Mouse (Mus musculus): Measurements from ENCODE around the gene Tas2r135. TPM values are rescaled to one million over a fixed set of nuclear protein-coding genes. Genes with fewer than 3 reads are reported as not detected.

Tas2r135 gene
- polyA plus RNA-seq, 1 experiment from 2014 or later: not detected

GRCm38 (mm10) chr6:42421439-42421838 lies 16.2 kb downstream of the Tas2r135 start:
- ATAC-seq (replicated peaks; ENCODE audit: insufficient number of reproducible peaks, low FRiP score, low TSS enrichment, low read depth) (no peak), DNase-seq (ENCODE audit: low spot score) (no peak)
- WGBS: 74% methylated on average over 2 of the region's 2 CpGs
- no peaks in the 10 kb centered on the region for H3K4me1 ChIP-seq (ENCODE audit: control insufficient read depth, insufficient read depth, low read length)
- no peak overlapping the region for H3K9ac ChIP-seq (replicated peaks; ENCODE audit: low read length)
- H3K36me3 ChIP-seq (replicated peaks; ENCODE audit: control insufficient read depth, insufficient read depth, low read depth, low read length): no peaks in the 10 kb centered on the region
- H3K27ac ChIP-seq (replicated peaks; ENCODE audit: low read depth, low read length): no peak overlapping the region
- no peaks in the 10 kb centered on the region for H3K27me3 ChIP-seq (ENCODE audit: control insufficient read depth, insufficient read depth, low read length)
- no peak overlapping the region for H3K4me3 ChIP-seq (ENCODE audit: low read depth, low read length)
- H3K9me3 ChIP-seq (replicated peaks; ENCODE audit: control insufficient read depth, low read length): no peaks in the 10 kb centered on the region
- H3K4me2 ChIP-seq (ENCODE audit: low read depth, low read length): no peak overlapping the region

- Histone ChIP-seq H3K9ac (replicated peaks; ENCODE audit: low read length) (no peak overlapping the region), H3K4me1 (ENCODE audit: control insufficient read depth, insufficient read depth, low read length) (no peaks in the 10 kb centered on the region), H3K9me3 (replicated peaks; ENCODE audit: control insufficient read depth, low read length) (no peaks in the 10 kb centered on the region), H3K27me3 (ENCODE audit: control insufficient read depth, insufficient read depth, low read length) (no peaks in the 10 kb centered on the region), H3K4me2 (ENCODE audit: low read depth, low read length) (no peak overlapping the region), H3K27ac (replicated peaks; ENCODE audit: low read depth, low read length) (no peak overlapping the region), H3K4me3 (ENCODE audit: low read depth, low read length) (no peak overlapping the region), H3K36me3 (replicated peaks; ENCODE audit: control insufficient read depth, insufficient read depth, low read depth, low read length) (no peaks in the 10 kb centered on the region)
- no peak for DNase-seq (ENCODE audit: low spot score)
- ATAC-seq (replicated peaks; ENCODE audit: insufficient number of reproducible peaks, low FRiP score, low TSS enrichment, low read depth): no peak
- 88% methylated on average over 3 of the region's 3 CpGs for WGBS
These were observed 19.2 kb downstream of the Tas2r135 start for GRCm38 (mm10) chr6:42424472-42424871.

GRCm38 (mm10) chr6:42426337-42426736 lies 21.1 kb downstream of the Tas2r135 start:
- Histone ChIP-seq H3K36me3 (replicated peaks; ENCODE audit: control insufficient read depth, insufficient read depth, low read depth, low read length) (no peaks in the 10 kb centered on the region), H3K4me2 (ENCODE audit: low read depth, low read length) (no peak overlapping the region), H3K27me3 (ENCODE audit: control insufficient read depth, insufficient read depth, low read length) (no peaks in the 10 kb centered on the region), H3K4me1 (ENCODE audit: control insufficient read depth, insufficient read depth, low read length) (no peaks in the 10 kb centered on the region), H3K9ac (replicated peaks; ENCODE audit: low read length) (no peak overlapping the region), H3K27ac (replicated peaks; ENCODE audit: low read depth, low read length) (no peak overlapping the region), H3K4me3 (ENCODE audit: low read depth, low read length) (no peak overlapping the region), H3K9me3 (replicated peaks; ENCODE audit: control insufficient read depth, low read length) (no peaks in the 10 kb centered on the region)
- no peak for DNase-seq (ENCODE audit: low spot score)
- no peak for ATAC-seq (replicated peaks; ENCODE audit: insufficient number of reproducible peaks, low FRiP score, low TSS enrichment, low read depth)
- 85% methylated on average over 4 of the region's 4 CpGs for WGBS

- no peaks in the 10 kb centered on the region for H3K27me3 ChIP-seq (ENCODE audit: control insufficient read depth, insufficient read depth, low read length)
- no peaks in the 10 kb centered on the region for H3K4me1 ChIP-seq (ENCODE audit: control insufficient read depth, insufficient read depth, low read length)
- ATAC-seq (replicated peaks; ENCODE audit: insufficient number of reproducible peaks, low FRiP score, low TSS enrichment, low read depth): no peak
- H3K36me3 ChIP-seq (replicated peaks; ENCODE audit: control insufficient read depth, insufficient read depth, low read depth, low read length): no peaks in the 10 kb centered on the region
- no peak overlapping the region for H3K4me2 ChIP-seq (ENCODE audit: low read depth, low read length)
- WGBS: 67% methylated on average over 2 of the region's 2 CpGs
- no peak overlapping the region for H3K4me3 ChIP-seq (ENCODE audit: low read depth, low read length)
- no peak overlapping the region for H3K27ac ChIP-seq (replicated peaks; ENCODE audit: low read depth, low read length)
- DNase-seq (ENCODE audit: low spot score): no peak
- H3K9ac ChIP-seq (replicated peaks; ENCODE audit: low read length): no peak overlapping the region
- no peaks in the 10 kb centered on the region for H3K9me3 ChIP-seq (replicated peaks; ENCODE audit: control insufficient read depth, low read length)
These were observed 28.3 kb downstream of the Tas2r135 start for GRCm38 (mm10) chr6:42433554-42433953.

DNA sequence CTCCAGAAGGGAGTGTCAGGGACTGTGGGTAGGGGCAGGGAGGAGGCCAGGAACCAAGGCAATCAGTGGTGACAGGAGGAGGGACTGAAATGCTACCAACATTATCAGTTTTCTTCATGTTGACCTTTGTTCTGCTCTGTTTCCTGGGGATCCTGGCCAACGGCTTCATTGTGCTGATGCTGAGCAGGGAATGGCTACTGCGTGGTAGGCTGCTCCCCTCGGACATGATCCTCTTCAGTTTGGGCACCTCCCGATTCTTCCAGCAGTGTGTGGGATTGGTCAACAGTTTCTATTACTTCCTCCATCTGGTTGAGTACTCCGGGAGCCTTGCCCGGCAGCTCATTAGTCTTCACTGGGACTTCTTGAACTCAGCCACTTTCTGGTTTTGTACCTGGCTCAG lies 29.2 kb downstream of the Tas2r135 start, which contains the start of gene Tas2r126:
Gene Tas2r126, plus strand, starts transcription at position 90 of the 400 bp plus-strand sequence.
- H3K4me2 ChIP-seq (ENCODE audit: low read depth, low read length): no peak within 1 kb of the TSS
- no peaks in the 10 kb centered on the region for H3K9me3 ChIP-seq (replicated peaks; ENCODE audit: control insufficient read depth, low read length)
- DNase-seq (ENCODE audit: low spot score): no peak
- no peaks in the 10 kb centered on the region for H3K27me3 ChIP-seq (ENCODE audit: control insufficient read depth, insufficient read depth, low read length)
- H3K9ac ChIP-seq (replicated peaks; ENCODE audit: low read length): no peak within 1 kb of the TSS
- H3K36me3 ChIP-seq (replicated peaks; ENCODE audit: control insufficient read depth, insufficient read depth, low read depth, low read length): no peaks in the 10 kb centered on the region
- H3K27ac ChIP-seq (replicated peaks; ENCODE audit: low read depth, low read length): no peak within 1 kb of the TSS
- no peak within 1 kb of the TSS for H3K4me3 ChIP-seq (ENCODE audit: low read depth, low read length)
- WGBS: 88% methylated on average over 6 of the region's 6 CpGs
- no peak for ATAC-seq (replicated peaks; ENCODE audit: insufficient number of reproducible peaks, low FRiP score, low TSS enrichment, low read depth)
- H3K4me1 ChIP-seq (ENCODE audit: control insufficient read depth, insufficient read depth, low read length): no peaks in the 10 kb centered on the region

- H3K27ac ChIP-seq (replicated peaks; ENCODE audit: low read depth, low read length): no peak overlapping the region
- WGBS: 72% methylated on average over 2 of the region's 2 CpGs
- H3K9me3 ChIP-seq (replicated peaks; ENCODE audit: control insufficient read depth, low read length): no peaks in the 10 kb centered on the region
- no peaks in the 10 kb centered on the region for H3K27me3 ChIP-seq (ENCODE audit: control insufficient read depth, insufficient read depth, low read length)
- no peaks in the 10 kb centered on the region for H3K36me3 ChIP-seq (replicated peaks; ENCODE audit: control insufficient read depth, insufficient read depth, low read depth, low read length)
- no peaks in the 10 kb centered on the region for H3K4me1 ChIP-seq (ENCODE audit: control insufficient read depth, insufficient read depth, low read length)
- no peak for DNase-seq (ENCODE audit: low spot score)
- no peak overlapping the region for H3K9ac ChIP-seq (replicated peaks; ENCODE audit: low read length)
- no peak for ATAC-seq (replicated peaks; ENCODE audit: insufficient number of reproducible peaks, low FRiP score, low TSS enrichment, low read depth)
- no peak overlapping the region for H3K4me3 ChIP-seq (ENCODE audit: low read depth, low read length)
- no peak overlapping the region for H3K4me2 ChIP-seq (ENCODE audit: low read depth, low read length)
These were observed 30.3 kb downstream of the Tas2r135 start for GRCm38 (mm10) chr6:42435490-42435889.

- no peaks in the 10 kb centered on the region for H3K9me3 ChIP-seq (replicated peaks; ENCODE audit: control insufficient read depth, low read length)
- 71% methylated on average over 2 of the region's 2 CpGs for WGBS
- ATAC-seq (replicated peaks; ENCODE audit: insufficient number of reproducible peaks, low FRiP score, low TSS enrichment, low read depth) (no peak), DNase-seq (ENCODE audit: low spot score) (no peak)
- H3K27me3 ChIP-seq (ENCODE audit: control insufficient read depth, insufficient read depth, low read length): no peaks in the 10 kb centered on the region
- H3K4me3 ChIP-seq (ENCODE audit: low read depth, low read length): no peak overlapping the region
- H3K4me1 ChIP-seq (ENCODE audit: control insufficient read depth, insufficient read depth, low read length): no peaks in the 10 kb centered on the region
- H3K36me3 ChIP-seq (replicated peaks; ENCODE audit: control insufficient read depth, insufficient read depth, low read depth, low read length): no peaks in the 10 kb centered on the region
- no peak overlapping the region for H3K27ac ChIP-seq (replicated peaks; ENCODE audit: low read depth, low read length)
- no peak overlapping the region for H3K9ac ChIP-seq (replicated peaks; ENCODE audit: low read length)
- no peak overlapping the region for H3K4me2 ChIP-seq (ENCODE audit: low read depth, low read length)
These were observed 36.2 kb downstream of the Tas2r135 start for GRCm38 (mm10) chr6:42441395-42441794.

GRCm38 (mm10) chr6:42444491-42444890 lies 39.3 kb downstream of the Tas2r135 start:
- no peak overlapping the region for H3K4me3 ChIP-seq (ENCODE audit: low read depth, low read length)
- WGBS: 80% methylated on average over 2 of the region's 2 CpGs
- no peak overlapping the region for H3K9ac ChIP-seq (replicated peaks; ENCODE audit: low read length)
- no peaks in the 10 kb centered on the region for H3K9me3 ChIP-seq (replicated peaks; ENCODE audit: control insufficient read depth, low read length)
- no peak overlapping the region for H3K4me2 ChIP-seq (ENCODE audit: low read depth, low read length)
- no peaks in the 10 kb centered on the region for H3K36me3 ChIP-seq (replicated peaks; ENCODE audit: control insufficient read depth, insufficient read depth, low read depth, low read length)
- no peak for DNase-seq (ENCODE audit: low spot score)
- ATAC-seq (replicated peaks; ENCODE audit: insufficient number of reproducible peaks, low FRiP score, low TSS enrichment, low read depth): no peak
- H3K4me1 ChIP-seq (ENCODE audit: control insufficient read depth, insufficient read depth, low read length): no peaks in the 10 kb centered on the region
- H3K27me3 ChIP-seq (ENCODE audit: control insufficient read depth, insufficient read depth, low read length): no peaks in the 10 kb centered on the region
- H3K27ac ChIP-seq (replicated peaks; ENCODE audit: low read depth, low read length): no peak overlapping the region

All from embryonic facial prominence, embryonic 11.5 days (tissue).